Mouse (Mus musculus) induced T-regulatory cell, adult 2 months (primary cell): ENCODE results near the gene Fam102a.

Experiments used
- DNase-seq: peaks from one replicate; pipeline ENCODE4 v3.0.0-alpha.2; 2012; ENCODE audit warnings: low read depth

Fam102a gene

GRCm38 (mm10) chr2:32581450-32582095 lies 46.4 kb downstream of the Fam102a start:
- DNase-seq: peak; percentile 57

GRCm38 (mm10) chr2:32582830-32583799 lies 48.0 kb downstream of the Fam102a start:
- peak; percentile 91 for DNase-seq

- no peak for DNase-seq
These were observed 50.1 kb downstream of the Fam102a start for GRCm38 (mm10) chr2:32585149-32585714.

GRCm38 (mm10) chr2:32586871-32587351 lies 51.8 kb downstream of the Fam102a start, which contains the start of gene St6galnac4:
Gene St6galnac4, plus strand, starts transcription at chr2:32587095.
- DNase-seq: peak; percentile 97

- DNase-seq: peak; percentile 85
These were observed 52.7 kb downstream of the Fam102a start for GRCm38 (mm10) chr2:32587731-32588321.

GRCm38 (mm10) chr2:32589213-32589795 lies 54.2 kb downstream of the Fam102a start:
- no peak for DNase-seq

- DNase-seq: no peak
These were observed 55.1 kb downstream of the Fam102a start for GRCm38 (mm10) chr2:32590224-32590623.

GRCm38 (mm10) chr2:32591249-32591648 lies 56.1 kb downstream of the Fam102a start:
- no peak for DNase-seq

- no peak for DNase-seq
These were observed 61.6 kb downstream of the Fam102a start for GRCm38 (mm10) chr2:32596725-32597124.

GRCm38 (mm10) chr2:32597248-32597647 lies 62.1 kb downstream of the Fam102a start:
- no peak for DNase-seq

GRCm38 (mm10) chr2:32597699-32598098 lies 62.6 kb downstream of the Fam102a start:
- DNase-seq: no peak

- DNase-seq: no peak
These were observed 63.4 kb downstream of the Fam102a start for GRCm38 (mm10) chr2:32598506-32598905.

- DNase-seq: no peak
These were observed 64.3 kb downstream of the Fam102a start, which contains the start of gene St6galnac6 for GRCm38 (mm10) chr2:32599409-32599808. Gene St6galnac6, plus strand, starts transcription at chr2:32599709.

- DNase-seq: peak; percentile 81
These were observed 66.4 kb downstream of the Fam102a start for GRCm38 (mm10) chr2:32601417-32602065.

- peak; percentile 91 for DNase-seq
These were observed 67.5 kb downstream of the Fam102a start for GRCm38 (mm10) chr2:32602600-32603054.

GRCm38 (mm10) chr2:32604631-32605030 lies 69.5 kb downstream of the Fam102a start:
- no peak for DNase-seq

GRCm38 (mm10) chr2:32606161-32607142 lies 71.3 kb downstream of the Fam102a start:
- peak; percentile 86 for DNase-seq

- DNase-seq: peak; percentile 80
These were observed 72.3 kb downstream of the Fam102a start for GRCm38 (mm10) chr2:32607262-32607947.
